Mouse (Mus musculus): ENCODE measurements at regions not wholly inside any gene's neighbourhood (a gene's known extent, or its start where the extent isn't known, plus 50 kb on each side); places are given as distances from the start of the nearest gene placed in this dataset.

GRCm38 (mm10) chr8:34431985-34432384 is 320.4 kb upstream of the Gm10131 start:
- TF ChIP-seq CTCF (IDR thresholded peaks at IDR 0.05; ENCODE audit: control insufficient read depth, insufficient read depth, insufficient replicate concordance, low read depth, low read length), result no peak
- TF ChIP-seq POLR2A (IDR thresholded peaks at IDR 0.05; ENCODE audit: control insufficient read depth, low read depth, low read length), result no peak

Measured in testis, adult 2 months (tissue).